Mouse (Mus musculus): ENCODE data around the gene Eif3j1.
"Not testable (repeated sequence)": the region's sequence is repeated elsewhere in the genome, so short reads cannot be mapped to it uniquely, and the experiment has no call there.

Gene Eif3j1

GRCm38 (mm10) chr2:122097686-122098085 lies 69.3 kb downstream of the Eif3j1 start:
- DNase-seq (ENCODE audit: low read depth, low spot score): not testable (repeated sequence)

DNA sequence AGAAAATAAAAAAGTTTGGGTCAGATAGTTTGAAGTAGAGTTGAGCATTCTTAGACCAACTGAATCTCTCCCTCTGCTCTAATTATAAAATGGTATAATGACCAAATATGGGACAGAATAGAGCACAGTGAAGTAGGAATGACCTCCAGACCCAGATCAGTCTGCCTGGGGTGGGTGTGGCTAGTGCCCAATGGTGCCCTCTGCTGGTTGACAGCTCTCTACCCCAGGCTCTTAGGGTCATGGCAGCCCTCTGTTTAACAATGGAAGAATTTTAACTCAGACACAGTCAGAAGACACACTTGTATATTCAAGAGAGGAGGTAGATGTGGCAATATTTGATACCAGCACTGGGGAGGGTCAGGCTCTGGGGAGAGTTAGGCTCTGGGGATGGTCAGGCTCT lies 73.7 kb downstream of the Eif3j1 start:
- no peak for DNase-seq (ENCODE audit: low read depth, low spot score)
